Mouse (Mus musculus) neural tube, embryonic 13.5 days (tissue): ENCODE measurements at regions not wholly inside any gene's neighbourhood (a gene's known extent, or its start where the extent isn't known, plus 50 kb on each side); places are given as distances from the start of the nearest gene placed in this dataset.

ENCODE experiments used
- ATAC-seq: fragments of 200-750 bp; cut with Nextera tagmentation; 2 replicates; pipeline ENCODE4 v1.8.0; 2017; ENCODE audit warnings: low read depth, mild to moderate bottlenecking, moderate TSS enrichment, moderate library complexity
- H3K27ac ChIP-seq: fragments of 300-500 bp; sonication (generic); replicated peaks from 2 replicates; pipeline ENCODE4 v1.5.1; 2015; ENCODE audit warnings: moderate library complexity, mild to moderate bottlenecking, inconsistent platforms
- H3K27me3 ChIP-seq: fragments of 300-500 bp; sonication (generic); 2 replicates; pipeline ENCODE4 v1.6.1; 2015; ENCODE audit warnings: mild to moderate bottlenecking, inconsistent platforms
- H3K36me3 ChIP-seq: fragments of 300-500 bp; sonication (generic); 2 replicates; pipeline ENCODE4 v1.6.1; 2015; ENCODE audit warnings: mild to moderate bottlenecking, inconsistent platforms
- H3K4me1 ChIP-seq: fragments of 300-500 bp; sonication (generic); replicated peaks from 2 replicates; pipeline ENCODE4 v1.6.1; 2015; ENCODE audit warnings: inconsistent platforms
- H3K4me2 ChIP-seq: fragments of 300-500 bp; sonication (generic); 2 replicates; pipeline ENCODE4 v1.6.1; 2015; ENCODE audit warnings: inconsistent platforms, mild to moderate bottlenecking, moderate library complexity
- H3K4me3 ChIP-seq: fragments of 300-500 bp; sonication (generic); 2 replicates; pipeline ENCODE4 v1.5.1; 2015; ENCODE audit warnings: mild to moderate bottlenecking, inconsistent platforms
- H3K9ac ChIP-seq: fragments of 300-500 bp; sonication (generic); 2 replicates; pipeline ENCODE4 v1.6.1; 2015; ENCODE audit warnings: moderate library complexity, mild to moderate bottlenecking, inconsistent platforms
- H3K9me3 ChIP-seq: fragments of 300-500 bp; sonication (generic); 2 replicates; pipeline ENCODE4 v1.6.1; 2016; ENCODE audit warnings: inconsistent platforms
- WGBS: fragments of 180-500 bp; shearing (Covaris S2); methylation state at CpG from one replicate; pipeline ENCODE4 v1.1.7; 2015; 5-methylcytosine and 5-hydroxymethylcytosine counted together

GRCm38 (mm10) chr4:55704921-55705320, 172.7 kb upstream of the Klf4 start:
- Histone ChIP-seq H3K36me3 (no peaks in the 10 kb centered on the region), H3K27me3 (no peaks in the 10 kb centered on the region), H3K27ac (no peak overlapping the region), H3K4me3 (no peak overlapping the region), H3K4me1 (no peaks in the 10 kb centered on the region), H3K9ac (no peak overlapping the region), H3K9me3 (no peaks in the 10 kb centered on the region), H3K4me2 (no peak overlapping the region)
- WGBS, result 84% methylated on average over 4 of the region's 4 CpGs
- no peak for ATAC-seq

- Histone ChIP-seq H3K4me2 (no peak overlapping the region), H3K27me3 (no peaks in the 10 kb centered on the region), H3K9ac (no peak overlapping the region), H3K27ac (no peak overlapping the region), H3K36me3 (no peaks in the 10 kb centered on the region), H3K9me3 (no peaks in the 10 kb centered on the region), H3K4me1 (no peaks in the 10 kb centered on the region), H3K4me3 (no peak overlapping the region)
- no peak for ATAC-seq
- WGBS, result 62% methylated on average over 2 of the region's 2 CpGs
Observed at GRCm38 (mm10) chr4:55703346-55703916, 171.2 kb upstream of the Klf4 start.

GRCm38 (mm10) chr4:55701334-55701733, 169.1 kb upstream of the Klf4 start:
- Histone ChIP-seq H3K27me3 (no peaks in the 10 kb centered on the region), H3K4me2 (no peak overlapping the region), H3K9me3 (no peaks in the 10 kb centered on the region), H3K27ac (no peak overlapping the region), H3K36me3 (no peaks in the 10 kb centered on the region), H3K4me1 (no peaks in the 10 kb centered on the region), H3K4me3 (no peak overlapping the region), H3K9ac (no peak overlapping the region)
- no peak for ATAC-seq
- WGBS, result 81% methylated on average over 2 of the region's 2 CpGs

- 81% methylated on average over 8 of the region's 8 CpGs for WGBS
- ATAC-seq, result no peak
Observed at GRCm38 (mm10) chr4:55699917-55700316, 167.7 kb upstream of the Klf4 start.

GRCm38 (mm10) chr4:55699161-55699560, 166.9 kb upstream of the Klf4 start:
- WGBS, result 80% methylated on average over 5 of the region's 5 CpGs

More at GRCm38 (mm10) chr4:55699917-55700316, 167.7 kb upstream of the Klf4 start:
- Histone ChIP-seq H3K9me3 (no peaks in the 10 kb centered on the region), H3K4me3 (no peak overlapping the region), H3K36me3 (no peaks in the 10 kb centered on the region), H3K4me1 (no peaks in the 10 kb centered on the region), H3K4me2 (no peak overlapping the region), H3K27me3 (no peaks in the 10 kb centered on the region), H3K27ac (no peak overlapping the region), H3K9ac (no peak overlapping the region)

GRCm38 (mm10) chr4:55697108-55697507, 164.8 kb upstream of the Klf4 start:
- 71% methylated on average over 12 of the region's 12 CpGs for WGBS
- no peak overlapping the region for H3K4me2 ChIP-seq
- H3K4me3 ChIP-seq, result no peak overlapping the region
- no peaks in the 10 kb centered on the region for H3K36me3 ChIP-seq
- no peak for ATAC-seq
- H3K27ac ChIP-seq, result no peak overlapping the region
- H3K9me3 ChIP-seq, result no peaks in the 10 kb centered on the region
- no peaks in the 10 kb centered on the region for H3K27me3 ChIP-seq
- no peak overlapping the region for H3K9ac ChIP-seq
- no peaks in the 10 kb centered on the region for H3K4me1 ChIP-seq

More at GRCm38 (mm10) chr4:55699161-55699560, 166.9 kb upstream of the Klf4 start:
- H3K36me3 ChIP-seq, result no peaks in the 10 kb centered on the region
- no peak overlapping the region for H3K27ac ChIP-seq
- H3K27me3 ChIP-seq, result no peaks in the 10 kb centered on the region
- no peak overlapping the region for H3K9ac ChIP-seq
- H3K4me2 ChIP-seq, result no peak overlapping the region
- H3K4me1 ChIP-seq, result no peaks in the 10 kb centered on the region
- no peak for ATAC-seq
- no peaks in the 10 kb centered on the region for H3K9me3 ChIP-seq
- no peak overlapping the region for H3K4me3 ChIP-seq

- H3K36me3 ChIP-seq, result no peaks in the 10 kb centered on the region
- H3K4me3 ChIP-seq, result no peak overlapping the region
- no peaks in the 10 kb centered on the region for H3K9me3 ChIP-seq
- WGBS, result 26% methylated on average over 1 of the region's 1 CpGs
- H3K9ac ChIP-seq, result no peak overlapping the region
- no peak for ATAC-seq
- no peak overlapping the region for H3K4me2 ChIP-seq
- H3K27me3 ChIP-seq, result no peaks in the 10 kb centered on the region
- H3K27ac ChIP-seq, result no peak overlapping the region
- no peaks in the 10 kb centered on the region for H3K4me1 ChIP-seq
Observed at GRCm38 (mm10) chr4:55696428-55696827, 164.2 kb upstream of the Klf4 start.

GRCm38 (mm10) chr4:55695246-55695645, 163.0 kb upstream of the Klf4 start:
- WGBS, result 94% methylated on average over 1 of the region's 1 CpGs
- Histone ChIP-seq H3K4me1 (no peaks in the 10 kb centered on the region), H3K9ac (no peak overlapping the region), H3K4me2 (no peak overlapping the region), H3K4me3 (no peak overlapping the region), H3K27me3 (no peaks in the 10 kb centered on the region), H3K36me3 (no peaks in the 10 kb centered on the region), H3K27ac (no peak overlapping the region), H3K9me3 (no peaks in the 10 kb centered on the region)
- no peak for ATAC-seq

- 85% methylated on average over 1 of the region's 1 CpGs for WGBS
- no peaks in the 10 kb centered on the region for H3K4me1 ChIP-seq
Observed at GRCm38 (mm10) chr4:55689479-55689878, 157.2 kb upstream of the Klf4 start.

GRCm38 (mm10) chr4:55686771-55687170, 154.5 kb upstream of the Klf4 start:
- ATAC-seq, result no peak
- Histone ChIP-seq H3K9me3 (no peaks in the 10 kb centered on the region), H3K9ac (no peak overlapping the region), H3K27me3 (no peaks in the 10 kb centered on the region), H3K4me2 (no peak overlapping the region), H3K36me3 (no peaks in the 10 kb centered on the region), H3K4me1 (no peaks in the 10 kb centered on the region), H3K4me3 (no peak overlapping the region), H3K27ac (no peak overlapping the region)
- 97% methylated on average over 3 of the region's 3 CpGs for WGBS

More at GRCm38 (mm10) chr4:55689479-55689878, 157.2 kb upstream of the Klf4 start:
- H3K4me2 ChIP-seq, result no peak overlapping the region
- H3K4me3 ChIP-seq, result no peak overlapping the region
- no peaks in the 10 kb centered on the region for H3K27me3 ChIP-seq
- no peaks in the 10 kb centered on the region for H3K36me3 ChIP-seq
- no peak overlapping the region for H3K9ac ChIP-seq
- no peaks in the 10 kb centered on the region for H3K9me3 ChIP-seq
- H3K27ac ChIP-seq, result no peak overlapping the region
- no peak for ATAC-seq

GRCm38 (mm10) chr4:55672288-55672687, 140.0 kb upstream of the Klf4 start:
- Histone ChIP-seq H3K4me3 (no peak overlapping the region), H3K9me3 (no peaks in the 10 kb centered on the region), H3K36me3 (no peaks in the 10 kb centered on the region), H3K27me3 (no peaks in the 10 kb centered on the region), H3K4me1 (no peaks in the 10 kb centered on the region), H3K27ac (no peak overlapping the region), H3K4me2 (no peak overlapping the region), H3K9ac (no peak overlapping the region)
- no peak for ATAC-seq
- 54% methylated on average over 6 of the region's 6 CpGs for WGBS

GRCm38 (mm10) chr4:55670258-55670657, 138.0 kb upstream of the Klf4 start:
- no peak overlapping the region for H3K27ac ChIP-seq
- no peak for ATAC-seq
- no peaks in the 10 kb centered on the region for H3K36me3 ChIP-seq
- H3K4me3 ChIP-seq, result no peak overlapping the region
- no peaks in the 10 kb centered on the region for H3K9me3 ChIP-seq
- H3K4me1 ChIP-seq, result no peaks in the 10 kb centered on the region
- WGBS, result 80% methylated on average over 4 of the region's 4 CpGs
- H3K4me2 ChIP-seq, result no peak overlapping the region
- H3K9ac ChIP-seq, result no peak overlapping the region
- no peaks in the 10 kb centered on the region for H3K27me3 ChIP-seq

- Histone ChIP-seq H3K36me3 (no peaks in the 10 kb centered on the region), H3K27me3 (no peaks in the 10 kb centered on the region), H3K9ac (no peak overlapping the region), H3K27ac (no peak overlapping the region), H3K4me2 (no peak overlapping the region), H3K9me3 (no peaks in the 10 kb centered on the region), H3K4me1 (no peaks in the 10 kb centered on the region), H3K4me3 (no peak overlapping the region)
- ATAC-seq, result no peak
- WGBS, result 79% methylated on average over 4 of the region's 4 CpGs
Observed at GRCm38 (mm10) chr4:55664822-55665221, 132.6 kb upstream of the Klf4 start.
